Mouse (Mus musculus) liver, adult 2 months (tissue): Measurements from ENCODE around the gene Ost4.

Experiments used
- CTCF ChIP-seq: fragments of 200-500 bp; IDR thresholded peaks from 2 replicates; pipeline ENCODE4 v1.5.1; 2011; ENCODE audit warnings: low read depth, low read length, control low read depth
- POLR2A ChIP-seq: fragments of 200-500 bp; IDR thresholded peaks from 2 replicates; pipeline ENCODE4 v1.6.1; 2011; ENCODE audit warnings: low read length, control low read depth; ENCODE audit not compliant: insufficient read depth; ENCODE audit errors: extremely low read depth

DNA sequence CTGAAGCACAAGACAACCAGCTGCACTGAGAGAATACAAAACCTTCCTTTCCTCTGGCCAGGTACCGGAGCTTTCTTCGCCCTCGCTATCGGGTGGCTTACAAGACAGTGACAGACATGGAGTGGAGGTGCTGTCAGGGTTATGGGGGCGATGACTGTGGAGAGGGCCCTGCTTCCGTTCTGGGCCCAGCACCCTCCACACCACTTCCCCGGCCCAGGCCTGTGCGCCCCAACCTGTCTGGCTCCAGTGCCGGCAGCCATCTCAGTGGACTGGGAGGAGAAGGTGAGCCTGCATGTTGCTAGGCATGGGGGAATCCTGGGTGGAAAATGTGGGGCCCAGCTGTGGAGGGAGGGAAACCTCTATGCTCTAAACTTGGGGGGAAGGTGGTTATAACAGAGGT, 7.9 kb upstream of the Ost4 start:
- TF ChIP-seq CTCF (no peak), POLR2A (no peak)
